Mouse (Mus musculus): ENCODE measurements at regions not wholly inside any gene's neighbourhood (a gene's known extent, or its start where the extent isn't known, plus 50 kb on each side); places are given as distances from the start of the nearest gene placed in this dataset.
"Not testable (repeated sequence)": the region's sequence is repeated elsewhere in the genome, so short reads cannot be mapped to it uniquely, and the experiment has no call there.

- no peak for DNase-seq (ENCODE audit: low spot score)
These were observed 123.0 kb downstream of the Sgo2b start for GRCm38 (mm10) chr8:63829096-63829495.

- DNase-seq (ENCODE audit: low spot score): no peak
These were observed 123.9 kb downstream of the Sgo2b start for GRCm38 (mm10) chr8:63828141-63828540.

- no peak for DNase-seq (ENCODE audit: low spot score)
These were observed 167.6 kb downstream of the Sgo2b start for GRCm38 (mm10) chr8:63784496-63784895.

- no peak for DNase-seq (ENCODE audit: low spot score)
These were observed 191.2 kb downstream of the Sgo2b start for GRCm38 (mm10) chr8:63760891-63761290.

- DNase-seq (ENCODE audit: low spot score): not testable (repeated sequence)
These were observed 192.1 kb downstream of the Sgo2b start for GRCm38 (mm10) chr8:63759931-63760330.

- peak; percentile 74 for DNase-seq (ENCODE audit: low spot score)
These were observed 196.8 kb downstream of the Sgo2b start for GRCm38 (mm10) chr8:63755236-63755635.

- peak; percentile 13 for DNase-seq (ENCODE audit: low spot score)
These were observed 197.2 kb downstream of the Sgo2b start for GRCm38 (mm10) chr8:63754812-63755211.

- no peak for DNase-seq (ENCODE audit: low spot score)
These were observed 198.8 kb downstream of the Sgo2b start for GRCm38 (mm10) chr8:63753236-63753635.

- DNase-seq (ENCODE audit: low spot score): no peak
These were observed 217.6 kb downstream of the Sgo2b start for GRCm38 (mm10) chr8:63734411-63734810.

- not testable (repeated sequence) for DNase-seq (ENCODE audit: low spot score)
These were observed 221.3 kb downstream of the Sgo2b start for GRCm38 (mm10) chr8:63730741-63731140.

Data from embryo, embryonic 10.5 days (tissue).